Mouse (Mus musculus) stomach, postnatal 0 days (tissue): Measurements from ENCODE around the gene Mctp1.

Source experiments
- CTCF ChIP-seq: IDR thresholded peaks from 2 replicates; pipeline ENCODE4 v1.5.1; 2016; ENCODE audit warnings: antibody characterized with exemption, low read depth, mild to moderate bottlenecking, moderate library complexity
- EP300 ChIP-seq: optimal IDR thresholded peaks from 2 replicates; pipeline ENCODE3; 2016; ENCODE audit warnings: antibody characterized with exemption

DNA sequence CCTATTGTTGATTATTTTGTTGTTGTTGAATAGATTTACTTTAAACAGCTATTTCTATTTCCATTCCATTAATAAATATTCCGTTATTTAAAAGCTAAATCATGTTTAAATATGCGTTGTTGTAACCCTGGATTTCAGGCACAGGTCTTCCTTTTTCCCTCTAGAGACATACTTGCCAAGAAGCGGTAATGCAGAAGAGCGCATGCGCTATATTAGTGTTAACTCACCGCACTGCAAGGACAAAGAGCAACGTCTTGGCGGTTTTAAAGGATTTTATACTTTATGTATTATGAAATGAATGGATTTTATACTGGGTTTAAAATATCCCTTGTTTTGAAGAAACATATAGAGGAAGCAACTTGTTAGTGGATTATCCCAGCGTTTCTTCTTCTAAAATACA, 418.6 kb downstream of the Mctp1 start:
- TF ChIP-seq CTCF: no peak
- TF ChIP-seq EP300: no peak
